Mouse (Mus musculus): ENCODE data around the gene Prkag2. TPM values are rescaled to one million over a fixed set of nuclear protein-coding genes. Genes with fewer than 3 reads are reported as not detected.

Gene Prkag2
- polyA plus RNA-seq, 1 experiment from 2014 or later, result 4.3 TPM

GRCm38 (mm10) chr5:24976907-24977306 lies 123.5 kb downstream of the Prkag2 start:
- Histone ChIP-seq H3K27me3 (peaks cover 8% of the 10 kb centered on the region), H3K4me1 (replicated peaks) (peaks cover 25% of the 10 kb centered on the region), H3K9me3 (replicated peaks) (no peaks in the 10 kb centered on the region), H3K4me3 (replicated peaks) (no peak overlapping the region), H3K27ac (no peak overlapping the region), H3K36me3 (no peaks in the 10 kb centered on the region), H3K9ac (no peak overlapping the region), H3K4me2 (no peak overlapping the region)
- ATAC-seq (ENCODE audit: low read depth) (no peak), DNase-seq (no peak)
- WGBS (ENCODE audit: insufficient replicate concordance), result 58% methylated on average over 3 of the region's 3 CpGs

- Histone ChIP-seq H3K9ac (no peak overlapping the region), H3K36me3 (no peaks in the 10 kb centered on the region), H3K4me3 (replicated peaks) (no peak overlapping the region), H3K9me3 (replicated peaks) (no peaks in the 10 kb centered on the region), H3K27ac (no peak overlapping the region), H3K4me2 (no peak overlapping the region), H3K4me1 (replicated peaks) (peaks cover 25% of the 10 kb centered on the region), H3K27me3 (peaks cover 6% of the 10 kb centered on the region)
- 71% methylated on average over 12 of the region's 12 CpGs for WGBS (ENCODE audit: insufficient replicate concordance)
- no peak for DNase-seq
- no peak for ATAC-seq (ENCODE audit: low read depth)
Observed at GRCm38 (mm10) chr5:24976236-24976635, 124.2 kb downstream of the Prkag2 start.

GRCm38 (mm10) chr5:24975100-24975499 lies 125.3 kb downstream of the Prkag2 start:
- ATAC-seq (ENCODE audit: low read depth) (no peak), DNase-seq (no peak)
- peaks cover 21% of the 10 kb centered on the region for H3K4me1 ChIP-seq (replicated peaks)
- no peak overlapping the region for H3K4me3 ChIP-seq (replicated peaks)
- WGBS (ENCODE audit: insufficient replicate concordance), result 52% methylated on average over 7 of the region's 7 CpGs
- H3K9ac ChIP-seq, result no peak overlapping the region
- H3K4me2 ChIP-seq, result no peak overlapping the region
- peaks cover 15% of the 10 kb centered on the region for H3K27me3 ChIP-seq
- no peak overlapping the region for H3K27ac ChIP-seq
- no peaks in the 10 kb centered on the region for H3K9me3 ChIP-seq (replicated peaks)
- H3K36me3 ChIP-seq, result no peaks in the 10 kb centered on the region

GRCm38 (mm10) chr5:24973672-24974225 lies 126.7 kb downstream of the Prkag2 start:
- 67% methylated on average over 9 of the region's 9 CpGs for WGBS (ENCODE audit: insufficient replicate concordance)
- no peak overlapping the region for H3K4me2 ChIP-seq
- H3K27ac ChIP-seq, result no peak overlapping the region
- DNase-seq, result no peak
- no peak overlapping the region for H3K9ac ChIP-seq
- peaks cover 21% of the 10 kb centered on the region for H3K4me1 ChIP-seq (replicated peaks)
- no peak for ATAC-seq (ENCODE audit: low read depth)
- no peak overlapping the region for H3K4me3 ChIP-seq (replicated peaks)
- H3K27me3 ChIP-seq, result peaks cover 20% of the 10 kb centered on the region
- H3K36me3 ChIP-seq, result no peaks in the 10 kb centered on the region
- no peaks in the 10 kb centered on the region for H3K9me3 ChIP-seq (replicated peaks)

- Histone ChIP-seq H3K27ac (no peak overlapping the region), H3K9ac (no peak overlapping the region), H3K27me3 (peaks cover 23% of the 10 kb centered on the region), H3K4me3 (replicated peaks) (no peak overlapping the region), H3K4me2 (no peak overlapping the region), H3K36me3 (no peaks in the 10 kb centered on the region), H3K4me1 (replicated peaks) (peaks cover 21% of the 10 kb centered on the region), H3K9me3 (replicated peaks) (no peaks in the 10 kb centered on the region)
- no peak for ATAC-seq (ENCODE audit: low read depth)
- no peak for DNase-seq
- WGBS (ENCODE audit: insufficient replicate concordance), result 46% methylated on average over 13 of the region's 13 CpGs
Observed at GRCm38 (mm10) chr5:24973228-24973627, 127.2 kb downstream of the Prkag2 start.

DNA sequence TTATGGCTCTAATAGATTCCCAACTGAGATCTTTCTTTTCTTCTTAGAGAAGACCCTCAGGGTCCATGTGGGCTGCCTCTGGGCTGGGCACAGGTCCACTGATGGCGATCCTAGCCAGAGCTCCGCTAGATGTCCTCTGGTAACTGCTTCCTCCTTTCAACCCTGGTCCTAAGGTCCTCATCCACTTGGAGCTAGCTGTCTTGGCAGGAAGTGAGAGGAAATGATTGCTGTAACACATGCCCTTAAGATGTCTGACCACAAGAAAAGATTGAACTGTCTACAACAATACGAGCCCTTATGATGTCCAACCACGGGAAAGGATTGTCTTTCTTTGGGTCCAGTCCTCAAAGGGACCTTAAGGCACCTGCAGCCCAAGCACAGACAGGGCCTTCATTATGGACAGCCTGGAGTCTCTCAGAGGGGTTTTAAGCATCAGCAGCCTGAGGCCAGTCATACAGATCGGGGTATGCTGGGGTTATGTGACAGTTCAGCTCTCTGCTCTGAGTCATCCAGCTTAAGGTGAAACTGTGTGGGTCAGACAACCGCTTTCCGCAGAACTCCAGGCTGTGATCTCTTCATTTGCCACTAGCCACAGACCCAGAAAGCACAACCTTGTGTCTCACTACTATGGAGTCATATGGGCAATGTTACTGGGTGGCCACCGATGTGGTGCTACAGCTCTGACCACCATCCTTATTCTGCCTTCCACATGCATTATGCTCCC lies 129.7 kb downstream of the Prkag2 start:
- no peak overlapping the region for H3K4me3 ChIP-seq (replicated peaks)
- H3K4me1 ChIP-seq (replicated peaks), result peaks cover 29% of the 10 kb centered on the region
- 62% methylated on average over 8 of the region's 8 CpGs for WGBS (ENCODE audit: insufficient replicate concordance)
- no peak overlapping the region for H3K9ac ChIP-seq
- H3K27ac ChIP-seq, result no peak overlapping the region
- ATAC-seq (ENCODE audit: low read depth) (no peak), DNase-seq (no peak)
- peaks cover 44% of the 10 kb centered on the region for H3K27me3 ChIP-seq
- H3K9me3 ChIP-seq (replicated peaks), result no peaks in the 10 kb centered on the region
- no peak overlapping the region for H3K4me2 ChIP-seq
- no peaks in the 10 kb centered on the region for H3K36me3 ChIP-seq

GRCm38 (mm10) chr5:24969241-24969880 lies 131.1 kb downstream of the Prkag2 start:
- WGBS (ENCODE audit: insufficient replicate concordance), result 11% methylated on average over 11 of the region's 11 CpGs
- ATAC-seq (ENCODE audit: low read depth), result peak; percentile 21

GRCm38 (mm10) chr5:24968792-24969191 lies 131.7 kb downstream of the Prkag2 start:
- WGBS (ENCODE audit: insufficient replicate concordance), result 4% methylated on average over 8 of the region's 8 CpGs
- Histone ChIP-seq H3K9me3 (replicated peaks) (no peaks in the 10 kb centered on the region), H3K27ac (no peak overlapping the region), H3K27me3 (peaks cover 48% of the 10 kb centered on the region), H3K4me1 (replicated peaks) (peaks cover 29% of the 10 kb centered on the region), H3K9ac (no peak overlapping the region), H3K4me2 (peak overlapping the region; percentile 18; the same call in 1 of the 2 replicates), H3K36me3 (no peaks in the 10 kb centered on the region), H3K4me3 (replicated peaks) (no peak overlapping the region)
- DNase-seq (no peak), ATAC-seq (ENCODE audit: low read depth) (peak; percentile 41)

More at GRCm38 (mm10) chr5:24969241-24969880, 131.1 kb downstream of the Prkag2 start:
- no peaks in the 10 kb centered on the region for H3K36me3 ChIP-seq
- H3K9ac ChIP-seq, result no peak overlapping the region
- peaks cover 29% of the 10 kb centered on the region for H3K4me1 ChIP-seq (replicated peaks)
- H3K27me3 ChIP-seq, result peaks cover 48% of the 10 kb centered on the region
- peak overlapping the region; percentile 18; the same call in 1 of the 2 replicates for H3K4me2 ChIP-seq
- no peak for DNase-seq
- H3K27ac ChIP-seq, result no peak overlapping the region
- no peak overlapping the region for H3K4me3 ChIP-seq (replicated peaks)
- no peaks in the 10 kb centered on the region for H3K9me3 ChIP-seq (replicated peaks)

- DNase-seq (no peak), ATAC-seq (ENCODE audit: low read depth) (no peak)
- Histone ChIP-seq H3K4me1 (replicated peaks) (peaks cover 29% of the 10 kb centered on the region), H3K27ac (no peak overlapping the region), H3K9me3 (replicated peaks) (no peaks in the 10 kb centered on the region), H3K27me3 (peaks cover 48% of the 10 kb centered on the region), H3K4me2 (no peak overlapping the region), H3K36me3 (no peaks in the 10 kb centered on the region), H3K9ac (no peak overlapping the region), H3K4me3 (replicated peaks) (no peak overlapping the region)
- WGBS (ENCODE audit: insufficient replicate concordance), result 18% methylated on average over 7 of the region's 7 CpGs
Observed at GRCm38 (mm10) chr5:24967898-24968535, 132.4 kb downstream of the Prkag2 start.

DNA sequence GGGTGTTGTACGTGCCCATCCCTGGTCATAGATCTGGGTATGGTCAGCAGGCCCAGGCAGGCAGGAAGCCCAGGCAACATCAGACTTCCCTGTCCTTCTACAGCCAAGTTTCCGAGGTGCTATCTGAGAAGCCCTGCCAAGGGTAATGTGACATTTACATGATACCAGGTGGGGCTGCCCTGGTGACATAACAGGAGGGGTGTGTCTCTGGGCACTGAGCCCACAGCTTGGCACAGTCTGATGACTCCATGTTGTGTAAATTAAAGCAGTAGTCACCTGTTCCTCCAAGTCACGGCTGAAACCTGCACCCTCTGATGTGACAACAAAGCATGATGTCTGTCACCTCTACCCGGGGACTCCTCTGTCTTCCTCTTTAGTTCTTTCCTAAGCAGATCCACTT lies 136.7 kb downstream of the Prkag2 start:
- H3K4me1 ChIP-seq (replicated peaks), result peaks cover 13% of the 10 kb centered on the region
- no peak overlapping the region for H3K4me3 ChIP-seq (replicated peaks)
- no peaks in the 10 kb centered on the region for H3K9me3 ChIP-seq (replicated peaks)
- H3K36me3 ChIP-seq, result no peaks in the 10 kb centered on the region
- 55% methylated on average over 4 of the region's 4 CpGs for WGBS (ENCODE audit: insufficient replicate concordance)
- H3K27ac ChIP-seq, result no peak overlapping the region
- no peak for DNase-seq
- ATAC-seq (ENCODE audit: low read depth), result no peak
- H3K4me2 ChIP-seq, result no peak overlapping the region
- no peak overlapping the region for H3K9ac ChIP-seq
- peaks cover 28% of the 10 kb centered on the region for H3K27me3 ChIP-seq

- ATAC-seq (ENCODE audit: low read depth) (no peak), DNase-seq (no peak)
- no peak overlapping the region for H3K4me2 ChIP-seq
- H3K36me3 ChIP-seq, result no peaks in the 10 kb centered on the region
- no peaks in the 10 kb centered on the region for H3K9me3 ChIP-seq (replicated peaks)
- WGBS (ENCODE audit: insufficient replicate concordance), result 81% methylated on average over 5 of the region's 5 CpGs
- H3K27ac ChIP-seq, result no peak overlapping the region
- H3K27me3 ChIP-seq, result 0 out of 2 replicates have a peak, but pooled peaks cover 5% of the 10 kb centered on the region
- no peaks in the 10 kb centered on the region for H3K4me1 ChIP-seq (replicated peaks)
- H3K4me3 ChIP-seq (replicated peaks), result no peak overlapping the region
- no peak overlapping the region for H3K9ac ChIP-seq
Observed at GRCm38 (mm10) chr5:24960791-24961190, 139.7 kb downstream of the Prkag2 start.

Data from liver, embryonic 13.5 days (tissue).